Mouse (Mus musculus): ENCODE measurements around the gene Trpm6.

Gene Trpm6

DNA sequence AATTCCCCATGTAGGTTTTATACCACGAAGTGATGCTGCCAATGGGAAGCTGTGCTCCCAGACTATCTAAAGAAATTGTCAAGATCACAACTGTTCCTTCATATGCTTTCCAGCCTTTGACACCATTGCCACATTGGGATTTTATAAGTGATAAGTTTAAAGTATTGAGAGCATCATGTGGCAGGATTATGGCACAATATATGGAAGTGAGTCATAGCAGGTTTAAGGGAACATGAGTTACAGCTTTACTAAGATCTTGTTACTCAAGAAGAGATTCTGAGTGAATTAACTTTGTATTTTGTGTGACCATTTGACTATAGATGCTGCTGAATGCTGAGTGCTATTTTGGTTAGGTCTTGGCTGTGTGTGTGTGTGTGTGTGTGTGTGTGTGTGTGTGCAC, 21.8 kb downstream of the Trpm6 start:
- in situ Hi-C loops (cut with MboI) = no loop called here

- in situ Hi-C loops (cut with MboI) = no loop called here
These were observed 23.2 kb downstream of the Trpm6 start for GRCm38 (mm10) chr19:18772888-18773488.

GRCm38 (mm10) chr19:18774085-18774484, 24.3 kb downstream of the Trpm6 start:
- in situ Hi-C loops (cut with MboI) = no loop called here

GRCm38 (mm10) chr19:18799646-18800045, 49.9 kb downstream of the Trpm6 start:
- in situ Hi-C loops (cut with MboI) = no loop called here

- in situ Hi-C loops (cut with MboI) = no loop called here
These were observed 61.5 kb downstream of the Trpm6 start for GRCm38 (mm10) chr19:18811264-18811663.

DNA sequence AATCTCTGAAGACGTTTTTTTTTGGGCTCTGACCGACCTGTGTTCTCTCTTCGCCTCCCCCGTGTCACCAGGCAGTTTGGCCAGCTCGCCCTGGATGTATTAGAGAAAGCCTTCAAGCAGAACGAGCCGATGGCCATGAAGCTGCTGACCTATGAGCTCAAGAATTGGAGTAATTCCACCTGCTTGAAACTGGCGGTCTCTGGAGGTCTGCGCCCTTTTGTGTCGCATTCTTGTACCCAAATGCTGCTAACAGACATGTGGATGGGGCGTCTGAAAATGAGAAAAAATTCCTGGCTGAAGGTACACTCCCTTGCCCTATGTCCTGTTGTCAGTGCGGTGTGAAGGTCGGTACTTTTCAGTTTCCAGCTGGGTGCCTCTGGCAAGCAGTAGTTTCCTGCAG, 65.4 kb downstream of the Trpm6 start:
- in situ Hi-C loops (cut with MboI) = no loop called here

DNA sequence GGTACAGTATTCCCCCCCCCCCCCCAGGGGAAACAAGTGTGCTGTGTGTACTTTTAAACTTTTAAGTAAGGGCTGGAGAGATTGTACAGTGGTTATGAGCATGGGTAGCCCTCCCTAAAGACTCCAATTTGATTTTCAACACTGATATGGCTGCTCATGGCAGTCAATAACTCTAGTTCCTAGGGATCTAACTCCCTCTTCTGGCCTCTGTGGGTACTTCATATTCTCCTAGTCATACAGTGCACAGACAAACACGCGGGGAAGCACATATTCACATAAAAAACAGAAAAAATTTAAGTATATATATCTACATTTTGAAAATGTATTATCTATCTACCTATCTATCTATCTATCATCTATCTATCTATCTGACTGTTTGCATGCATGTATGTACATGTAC, 67.6 kb downstream of the Trpm6 start:
- in situ Hi-C loops (cut with MboI) = no loop called here

- in situ Hi-C loops (cut with MboI) = no loop called here
These were observed 78.8 kb downstream of the Trpm6 start for GRCm38 (mm10) chr19:18828601-18829000.

DNA sequence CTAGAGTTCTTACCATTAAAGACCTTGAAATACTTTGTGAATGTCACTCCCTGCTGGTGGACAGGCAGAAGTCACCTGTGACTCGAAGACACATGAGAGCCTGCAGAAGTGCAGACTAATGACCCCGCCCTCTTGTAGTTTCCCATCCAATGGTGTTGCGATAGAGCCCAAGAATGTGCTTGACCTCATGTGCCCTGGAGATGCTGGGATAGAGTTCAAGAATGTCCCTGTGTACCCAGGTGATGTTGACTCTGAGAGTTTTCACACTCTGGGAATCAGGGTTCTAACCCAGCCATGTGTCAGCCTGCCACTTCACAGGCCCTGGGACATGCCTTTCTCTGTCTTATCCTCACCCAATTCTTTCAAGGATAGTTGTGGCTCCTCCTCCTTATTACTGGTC, 81.4 kb downstream of the Trpm6 start:
- in situ Hi-C loops (cut with MboI) = no loop called here

DNA sequence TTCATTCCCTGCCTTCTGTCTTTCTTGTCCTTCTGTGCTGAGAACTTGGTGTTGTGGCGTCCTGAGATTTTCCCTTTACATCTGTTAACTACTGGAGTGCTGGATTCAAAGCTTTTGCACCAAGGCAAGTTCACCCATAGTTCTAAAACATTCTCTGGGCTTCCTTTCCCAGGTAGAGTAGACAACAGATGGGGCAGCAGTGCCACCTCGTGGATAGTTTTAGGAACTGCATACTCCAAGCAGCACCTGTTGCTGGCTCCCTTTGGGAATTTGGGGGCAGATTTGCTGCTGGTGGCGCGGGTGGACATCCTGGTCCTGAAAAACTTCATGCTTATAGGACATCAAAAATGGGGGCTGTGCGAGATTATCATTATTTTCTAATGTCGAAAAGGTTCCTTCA, 85.2 kb downstream of the Trpm6 start:
- in situ Hi-C loops (cut with MboI) = no loop called here

DNA sequence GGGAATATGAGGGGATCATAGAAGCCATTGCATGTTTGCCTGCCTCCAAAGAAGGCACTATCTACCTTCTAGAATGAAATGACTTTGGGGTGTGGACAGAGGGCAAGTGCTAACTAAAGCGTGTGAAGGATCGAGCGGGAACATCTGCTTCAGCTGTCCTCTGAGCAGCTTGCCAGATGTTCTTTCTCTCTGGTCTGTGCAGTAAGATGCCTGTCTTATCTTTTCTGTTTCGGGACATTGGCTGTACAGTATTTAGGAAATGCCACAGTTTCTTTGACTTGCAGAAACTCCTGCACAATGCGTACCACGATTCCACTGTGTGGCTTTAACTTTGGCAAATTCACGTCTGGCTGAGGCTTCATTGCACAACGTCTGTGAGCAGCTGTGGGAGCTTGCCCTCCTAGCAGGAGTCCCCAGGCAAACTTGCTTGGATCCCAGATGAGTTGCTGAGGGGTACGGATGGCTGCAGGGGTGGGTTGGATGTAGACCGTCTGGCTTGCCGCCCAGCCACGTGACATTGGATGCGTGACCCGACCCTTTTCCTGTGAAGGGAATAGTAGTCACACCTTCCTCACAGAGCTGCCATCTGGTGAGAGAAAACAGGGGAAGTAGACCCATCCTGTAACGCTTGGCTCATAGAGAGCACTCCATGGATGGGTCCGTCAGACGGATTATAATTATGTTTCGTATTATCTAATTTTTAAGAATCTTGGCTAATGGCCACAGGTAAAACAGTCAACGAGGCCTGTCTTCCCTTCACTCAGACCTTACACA, 92.2 kb downstream of the Trpm6 start:
- in situ Hi-C loops (cut with MboI) = no loop called here

- in situ Hi-C loops (cut with MboI) = no loop called here
These were observed 92.8 kb downstream of the Trpm6 start for GRCm38 (mm10) chr19:18842626-18843025.

GRCm38 (mm10) chr19:18846336-18846735, 96.6 kb downstream of the Trpm6 start:
- in situ Hi-C loops (cut with MboI) = no loop called here

GRCm38 (mm10) chr19:18868311-18868710, 118.5 kb downstream of the Trpm6 start:
- in situ Hi-C loops (cut with MboI) = no loop called here

- in situ Hi-C loops (cut with MboI) = no loop called here
These were observed 123.2 kb downstream of the Trpm6 start for GRCm38 (mm10) chr19:18872792-18873569.

GRCm38 (mm10) chr19:18873709-18874644, 124.2 kb downstream of the Trpm6 start:
- in situ Hi-C loops (cut with MboI) = no loop called here

DNA sequence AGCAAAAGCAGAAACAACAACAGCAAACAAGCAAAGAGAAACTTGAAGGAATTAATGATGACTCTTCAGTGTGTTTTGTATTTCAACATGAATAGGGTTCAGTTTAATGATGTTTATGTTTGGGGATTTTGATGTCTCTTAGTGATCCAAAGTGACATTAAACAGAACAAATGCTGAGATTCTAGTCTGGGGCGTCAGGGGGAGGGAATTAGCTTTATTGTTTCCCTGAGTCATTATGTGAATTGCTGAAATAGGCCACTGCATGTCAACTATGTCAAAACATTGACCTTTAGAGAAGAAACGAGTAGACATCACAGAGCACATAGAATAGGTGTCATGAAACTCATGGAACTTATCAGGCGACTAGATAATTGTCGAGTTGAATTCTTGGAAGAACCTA, 129.5 kb downstream of the Trpm6 start:
- in situ Hi-C loops (cut with MboI) = no loop called here

DNA sequence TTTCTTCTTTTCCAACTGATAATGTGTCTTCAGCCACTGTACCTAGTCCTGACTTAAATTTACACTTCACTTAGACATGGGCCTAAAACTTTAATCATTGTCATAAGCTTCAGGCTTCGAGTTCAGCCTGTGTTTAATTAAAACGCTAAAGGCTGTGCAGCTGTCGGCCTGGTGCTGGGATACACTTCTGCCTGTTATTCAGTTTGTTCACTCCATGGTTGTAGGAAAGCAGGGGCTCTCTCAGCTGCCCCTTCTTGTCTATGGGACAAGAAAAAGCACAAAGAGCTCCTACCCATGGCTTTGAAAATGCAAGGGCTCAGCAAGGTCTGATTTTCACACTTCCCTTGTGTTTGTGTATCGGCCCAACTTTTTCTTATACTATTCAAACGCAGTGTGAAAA, 131.4 kb downstream of the Trpm6 start:
- in situ Hi-C loops (cut with MboI) = no loop called here

GRCm38 (mm10) chr19:18887646-18888407, 138.0 kb downstream of the Trpm6 start:
- in situ Hi-C loops (cut with MboI) = no loop called here

GRCm38 (mm10) chr19:18888491-18889116, 138.8 kb downstream of the Trpm6 start:
- in situ Hi-C loops (cut with MboI) = no loop called here
